Mouse (Mus musculus): ENCODE results near the gene 1810049J17Rik.
A peak's percentile ranks its signal among the peaks of the same experiment; 100 is the strongest.
"Not testable (repeated sequence)": the region's sequence is repeated elsewhere in the genome, so short reads cannot be mapped to it uniquely, and the experiment has no call there.

1810049J17Rik gene

GRCm38 (mm10) chr15:12321788-12322621 is at the start of gene 1810049J17Rik:
TSS of gene 1810049J17Rik (minus strand) at chr15:12321899.
- DNase-seq (ENCODE audit: low spot score in 2 of 2): peak; percentile 29 to 44

DNA sequence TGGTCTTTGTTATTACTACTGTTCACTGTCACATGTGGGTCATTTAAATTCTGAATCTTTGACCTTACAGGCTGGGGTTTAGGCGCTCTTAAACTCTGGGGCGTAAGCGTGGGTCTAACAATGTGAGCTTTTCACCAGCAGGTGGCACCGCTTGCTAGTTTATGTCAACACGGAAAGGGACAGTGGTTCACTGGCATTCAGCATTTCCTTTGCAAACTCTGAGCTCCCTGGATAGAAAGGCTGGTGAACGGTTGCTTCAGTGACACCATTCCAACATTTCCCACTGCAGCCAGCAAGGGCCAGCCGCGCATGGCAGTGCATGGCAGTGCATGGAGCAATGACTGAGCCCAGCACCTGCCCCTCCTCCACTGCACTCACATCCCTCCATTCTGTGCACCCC is 49.5 kb upstream of the 1810049J17Rik start:
- DNase-seq (ENCODE audit: low spot score in 2 of 2): peak; percentile 75 to 79

DNA sequence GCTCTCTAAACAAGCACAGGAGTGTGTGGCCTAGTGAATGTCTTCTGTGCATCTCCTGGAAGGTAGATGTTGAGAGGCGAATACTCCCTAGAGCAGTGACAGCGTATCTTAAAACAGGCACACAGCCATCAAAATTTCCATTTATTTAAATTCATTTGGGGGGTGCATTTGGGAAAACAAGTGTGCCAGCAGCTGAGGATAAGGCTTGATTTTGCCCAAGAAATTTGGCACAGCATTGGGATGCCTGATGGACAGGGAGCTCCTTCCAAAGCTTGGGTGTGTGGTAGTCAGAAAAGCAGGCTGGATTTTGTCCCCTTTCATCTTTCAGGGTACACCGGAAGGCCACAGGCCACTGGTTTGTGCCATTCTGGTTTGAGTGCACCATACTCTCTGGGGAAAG is 48.4 kb upstream of the 1810049J17Rik start:
- no peak for DNase-seq (ENCODE audit: low spot score in 2 of 2)

- no peak for DNase-seq (ENCODE audit: low spot score in 2 of 2)
Observed at GRCm38 (mm10) chr15:12368850-12369249, 47.2 kb upstream of the 1810049J17Rik start.

DNA sequence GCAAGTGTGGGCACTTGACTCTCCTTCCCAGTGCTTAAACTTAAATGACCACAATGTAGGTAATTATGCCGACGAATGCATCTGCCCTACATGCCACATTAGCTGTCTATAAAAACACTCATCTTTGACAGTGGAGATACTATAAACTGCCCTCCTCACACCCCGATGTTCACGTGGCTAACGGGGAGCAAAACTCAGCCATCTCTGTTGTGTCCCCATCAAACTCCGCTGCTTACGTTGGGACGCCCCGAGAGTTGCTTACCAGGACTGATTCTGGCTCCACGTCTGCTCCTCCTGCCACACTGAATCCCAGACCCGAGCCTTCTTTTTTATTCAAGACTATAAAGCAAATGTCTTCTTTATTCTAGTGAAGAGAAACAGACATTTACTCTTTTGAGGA is 46.7 kb upstream of the 1810049J17Rik start:
- DNase-seq (ENCODE audit: low spot score in 2 of 2): no peak

GRCm38 (mm10) chr15:12367306-12368080 is 45.8 kb upstream of the 1810049J17Rik start:
- DNase-seq (ENCODE audit: low spot score in 2 of 2): no peak

- DNase-seq (ENCODE audit: low spot score in 2 of 2): not testable (repeated sequence)
Observed at GRCm38 (mm10) chr15:12366580-12367305, 45.0 kb upstream of the 1810049J17Rik start.

DNA sequence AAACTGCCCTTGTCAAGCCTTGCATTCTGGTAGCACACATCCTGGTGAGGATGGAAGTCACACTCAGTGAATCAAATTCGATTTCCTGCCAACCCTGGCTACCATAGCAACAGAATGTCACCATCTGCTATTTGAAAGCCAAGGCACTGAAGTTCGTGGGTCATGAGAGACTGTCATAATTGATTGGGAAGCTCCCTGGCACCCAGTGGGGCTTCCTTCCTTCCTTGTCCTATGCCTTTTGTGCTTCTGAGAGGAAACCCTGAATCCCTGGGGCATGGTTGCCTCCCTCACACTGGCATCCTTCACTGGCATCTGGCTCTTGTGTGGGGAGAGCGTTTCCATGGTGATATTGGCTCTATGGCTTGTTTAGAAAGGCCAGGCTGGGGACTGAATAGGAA is 44.4 kb upstream of the 1810049J17Rik start:
- DNase-seq (ENCODE audit: low spot score in 2 of 2): peak; percentile 62 to 72

DNA sequence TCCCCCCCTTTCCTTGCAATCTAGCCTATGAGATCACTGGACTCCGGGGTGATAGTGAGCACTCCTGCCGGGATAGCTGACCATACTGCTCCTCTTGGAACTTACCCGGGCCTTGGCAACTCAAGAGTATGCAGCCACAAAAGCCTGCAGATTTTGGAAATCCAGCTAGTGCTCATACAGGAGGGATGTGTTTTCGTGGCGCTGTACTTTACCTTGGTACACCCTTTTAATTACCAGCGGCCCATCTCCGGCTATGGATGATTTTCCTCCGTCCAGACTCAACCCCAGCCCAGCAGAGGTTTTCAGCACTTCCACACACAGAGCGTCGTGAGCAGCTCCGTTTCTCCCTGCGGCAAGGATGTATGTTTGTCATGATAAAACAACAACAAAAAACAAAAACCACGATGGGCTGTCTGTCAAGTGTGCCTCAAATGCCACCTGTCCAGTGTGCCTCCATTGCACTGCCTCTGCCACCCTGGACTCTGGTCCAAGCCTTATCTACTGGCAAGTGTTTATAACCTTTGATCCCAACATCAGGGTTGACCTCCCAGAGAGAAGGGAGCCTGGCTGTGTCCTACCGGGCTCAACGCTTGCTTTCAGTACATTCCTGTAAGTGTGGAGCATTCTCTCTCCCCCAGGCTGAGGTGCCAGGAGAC is 43.8 kb upstream of the 1810049J17Rik start:
- DNase-seq (ENCODE audit: low spot score in 2 of 2): no peak

DNA sequence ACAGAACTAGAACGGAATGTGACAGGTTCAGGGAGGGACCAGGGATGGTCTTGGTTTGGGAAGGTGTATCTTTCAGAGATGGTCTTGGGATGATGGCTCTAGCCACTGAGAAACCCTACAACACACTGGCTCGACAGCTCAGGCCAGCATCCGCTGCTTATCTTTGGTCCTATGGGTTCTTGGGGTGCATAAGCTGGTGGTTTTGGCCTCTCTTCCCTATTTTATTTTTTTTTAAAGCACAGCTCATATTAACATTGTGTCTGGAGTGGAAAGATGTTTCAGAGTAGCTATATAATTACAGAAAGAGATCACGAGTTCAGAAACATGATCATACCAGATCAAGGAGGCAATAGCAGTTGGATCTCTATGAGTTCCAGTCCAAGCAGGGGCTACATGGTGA is 42.4 kb upstream of the 1810049J17Rik start:
- DNase-seq (ENCODE audit: low spot score in 2 of 2): no peak

GRCm38 (mm10) chr15:12362701-12363040 is 41.0 kb upstream of the 1810049J17Rik start:
- DNase-seq (ENCODE audit: low spot score in 2 of 2): peak; percentile 38 to 63

- DNase-seq (ENCODE audit: low spot score in 2 of 2): no peak
Observed at GRCm38 (mm10) chr15:12362001-12362700, 40.5 kb upstream of the 1810049J17Rik start.

GRCm38 (mm10) chr15:12360519-12361212 is 39.0 kb upstream of the 1810049J17Rik start:
- no peak for DNase-seq (ENCODE audit: low spot score in 2 of 2)

DNA sequence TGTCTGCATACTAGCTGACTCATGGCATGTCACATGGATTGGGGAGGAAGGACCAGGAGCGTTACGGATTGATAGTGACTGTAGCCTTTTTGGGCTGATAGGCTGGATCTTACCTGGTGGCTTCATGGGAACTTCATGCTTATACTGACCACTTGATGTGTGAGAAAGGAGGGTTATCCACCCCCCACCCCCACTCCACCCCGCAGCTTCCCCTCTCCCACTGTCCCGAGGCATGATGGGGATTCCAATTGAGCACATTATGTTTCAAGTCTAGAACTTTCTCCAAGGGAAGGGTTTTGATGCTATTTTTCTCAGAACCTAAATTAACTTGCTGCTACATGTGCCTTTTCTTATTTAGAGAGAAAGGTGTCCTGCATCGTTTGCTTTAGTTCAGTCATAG is 36.7 kb upstream of the 1810049J17Rik start:
- no peak for DNase-seq (ENCODE audit: low spot score in 2 of 2)

GRCm38 (mm10) chr15:12357459-12357858 is 35.8 kb upstream of the 1810049J17Rik start:
- no peak for DNase-seq (ENCODE audit: low spot score in 2 of 2)

DNA sequence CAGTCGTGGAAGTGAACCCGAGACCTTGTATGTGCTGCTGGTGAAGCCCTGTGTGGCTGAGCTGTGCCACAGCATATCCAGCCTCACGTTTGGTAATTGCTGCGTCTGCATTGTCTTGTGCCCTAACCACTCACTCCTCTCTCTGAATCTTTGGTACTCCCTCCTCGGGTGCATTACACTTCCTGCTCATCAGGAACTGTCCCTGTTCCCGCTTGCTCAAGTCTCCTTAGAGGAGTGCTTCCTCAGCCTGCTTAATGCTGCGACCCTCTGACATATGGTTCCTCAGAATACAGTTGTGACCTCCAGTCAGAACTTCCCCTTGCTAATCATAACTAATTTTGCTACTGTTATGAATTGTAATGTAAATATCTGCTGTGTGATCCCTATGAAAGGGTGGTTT is 34.2 kb upstream of the 1810049J17Rik start:
- no peak for DNase-seq (ENCODE audit: low spot score in 2 of 2)

DNA sequence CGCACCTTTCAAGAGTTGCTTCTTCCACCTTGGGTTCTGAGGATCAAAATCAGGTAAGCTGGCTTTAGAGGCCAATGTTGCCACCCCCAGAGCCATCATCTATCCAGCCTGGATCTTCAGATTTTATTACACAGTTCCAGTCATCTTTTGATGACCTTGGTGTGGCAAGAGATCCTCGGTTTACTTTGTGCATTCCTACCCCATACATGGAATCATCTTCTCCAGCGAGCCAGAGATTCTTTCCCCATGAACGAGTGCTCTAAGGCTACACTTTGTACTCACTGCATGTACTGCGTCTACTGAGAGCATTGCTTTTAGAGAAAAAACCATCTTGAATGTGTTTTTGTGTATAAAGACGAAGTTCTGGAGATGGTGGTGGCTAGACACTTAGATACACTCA is 33.6 kb upstream of the 1810049J17Rik start:
- DNase-seq (ENCODE audit: low spot score in 2 of 2): no peak

DNA sequence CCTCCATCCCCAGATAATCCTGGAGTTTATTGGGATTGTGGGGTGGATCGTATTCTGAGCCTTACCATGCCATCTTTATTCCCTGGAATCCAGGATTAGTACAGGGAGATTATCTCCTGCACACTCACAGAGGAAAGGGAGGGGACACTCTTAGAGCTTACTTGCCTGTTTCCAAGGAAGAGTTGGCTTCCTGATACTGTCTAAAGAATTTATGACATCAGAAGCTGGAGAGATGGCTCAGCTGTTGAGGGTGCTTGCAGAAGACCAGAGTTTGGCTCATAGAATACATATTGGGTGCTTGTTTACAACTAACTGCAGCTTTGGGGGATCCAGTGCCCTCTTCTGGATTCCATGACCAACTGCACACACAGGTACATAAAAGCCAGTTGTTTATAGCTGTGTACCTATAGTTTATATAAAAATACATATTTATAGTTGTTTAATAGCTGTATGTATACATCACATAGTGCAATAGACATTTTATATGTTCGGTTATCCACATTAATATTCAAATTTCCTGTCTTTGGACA is 32.6 kb upstream of the 1810049J17Rik start:
- no peak for DNase-seq (ENCODE audit: low spot score in 2 of 2)

- DNase-seq (ENCODE audit: low spot score in 2 of 2): no peak
Observed at GRCm38 (mm10) chr15:12351470-12351869, 29.8 kb upstream of the 1810049J17Rik start.

DNA sequence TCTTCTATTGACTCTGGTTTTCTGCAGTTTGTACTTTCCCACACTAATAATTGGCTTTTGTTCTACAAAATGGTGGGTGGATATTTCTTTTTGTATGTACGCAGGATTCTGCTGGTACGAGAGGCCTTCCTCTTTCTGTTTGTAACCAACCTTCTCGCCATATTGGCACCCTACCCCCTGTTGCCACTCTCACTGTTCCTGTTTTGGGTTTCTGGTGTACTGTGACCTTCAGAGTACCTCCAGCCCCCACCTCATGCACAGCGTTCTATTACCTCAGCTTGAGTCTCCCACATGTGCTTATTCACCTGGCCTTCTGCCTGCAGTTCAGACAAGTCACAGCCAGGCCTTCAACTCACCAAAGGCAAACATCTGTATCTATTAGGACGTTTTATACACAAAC is 28.1 kb upstream of the 1810049J17Rik start:
- DNase-seq (ENCODE audit: low spot score in 2 of 2): no peak
